Mouse (Mus musculus) cerebellum, adult 9-10 months (tissue): ENCODE measurements at regions not wholly inside any gene's neighbourhood (a gene's known extent, or its start where the extent isn't known, plus 50 kb on each side); places are given as distances from the start of the nearest gene placed in this dataset.
"Not testable (repeated sequence)": the region's sequence is repeated elsewhere in the genome, so short reads cannot be mapped to it uniquely, and the experiment has no call there.

ENCODE experiments used
- DNase-seq: peaks from one replicate; pipeline ENCODE4 v3.0.0; 2022

DNA sequence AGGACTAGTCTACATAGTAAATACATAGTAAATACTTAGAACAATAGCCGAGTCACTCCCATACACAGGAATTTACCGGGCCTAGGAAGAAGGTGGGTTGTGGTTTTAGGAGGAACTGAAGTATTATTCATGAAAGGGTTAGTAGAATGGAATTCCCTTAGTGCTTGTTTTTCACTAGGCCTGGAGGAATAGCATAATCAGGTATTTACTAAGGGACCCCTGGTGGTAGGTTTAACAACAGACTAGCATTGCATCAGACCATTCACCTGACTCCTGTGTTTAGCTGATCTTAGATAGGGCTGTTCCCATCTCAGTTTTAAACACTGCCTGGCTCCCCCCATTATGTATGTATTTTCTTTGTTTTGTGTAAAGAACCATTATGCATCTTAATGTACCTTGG, 339.0 kb downstream of the Dync2h1 start:
- not testable (repeated sequence) for DNase-seq

GRCm38 (mm10) chr9:6834936-6835335, 349.3 kb downstream of the Dync2h1 start:
- DNase-seq: not testable (repeated sequence)

- DNase-seq: no peak
Observed at GRCm38 (mm10) chr9:6834470-6834869, 349.8 kb downstream of the Dync2h1 start.

- DNase-seq: no peak
Observed at GRCm38 (mm10) chr9:6832862-6833261, 351.4 kb downstream of the Dync2h1 start.

- not testable (repeated sequence) for DNase-seq
Observed at GRCm38 (mm10) chr9:6831642-6832041, 352.6 kb downstream of the Dync2h1 start.

- no peak for DNase-seq
Observed at GRCm38 (mm10) chr9:6826581-6826980, 357.7 kb downstream of the Dync2h1 start.

DNA sequence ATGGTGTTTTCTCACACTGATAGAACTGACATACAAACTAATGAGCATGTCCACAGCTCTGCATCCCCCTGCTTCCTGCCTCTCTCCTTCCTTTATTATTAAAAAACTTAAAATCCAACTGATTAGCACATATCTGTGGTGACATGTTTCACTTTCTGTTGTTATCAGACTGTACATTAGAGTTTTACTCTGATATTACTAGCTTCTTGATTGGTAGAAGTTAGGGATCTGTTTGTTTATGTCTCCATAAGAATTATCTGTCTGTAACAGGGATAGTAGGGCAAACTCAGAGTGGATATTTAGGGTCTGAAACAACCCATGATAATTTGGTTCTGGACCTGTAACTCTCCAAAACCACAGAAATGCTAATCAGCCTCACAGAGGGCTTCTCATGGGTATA, 358.6 kb downstream of the Dync2h1 start:
- no peak for DNase-seq

DNA sequence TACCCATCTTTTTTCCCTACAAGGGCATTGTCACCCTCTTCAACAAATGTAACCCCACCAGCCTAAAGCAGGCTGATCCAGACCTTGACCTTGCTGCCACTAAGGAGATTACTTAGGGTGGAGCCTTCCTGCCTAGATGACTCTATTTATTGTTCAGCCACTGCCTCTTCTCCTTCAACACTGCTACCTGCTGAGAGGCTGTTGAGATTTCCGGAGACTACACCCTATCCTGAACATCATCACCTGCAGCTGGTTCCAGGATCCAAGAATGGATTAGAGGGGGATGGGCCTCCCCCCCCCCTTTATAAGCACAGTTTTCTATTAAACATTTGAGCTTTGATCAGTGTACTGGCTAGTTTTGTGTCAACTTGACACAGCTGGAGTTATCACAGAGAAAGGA, 360.3 kb downstream of the Dync2h1 start:
- DNase-seq: not testable (repeated sequence)

DNA sequence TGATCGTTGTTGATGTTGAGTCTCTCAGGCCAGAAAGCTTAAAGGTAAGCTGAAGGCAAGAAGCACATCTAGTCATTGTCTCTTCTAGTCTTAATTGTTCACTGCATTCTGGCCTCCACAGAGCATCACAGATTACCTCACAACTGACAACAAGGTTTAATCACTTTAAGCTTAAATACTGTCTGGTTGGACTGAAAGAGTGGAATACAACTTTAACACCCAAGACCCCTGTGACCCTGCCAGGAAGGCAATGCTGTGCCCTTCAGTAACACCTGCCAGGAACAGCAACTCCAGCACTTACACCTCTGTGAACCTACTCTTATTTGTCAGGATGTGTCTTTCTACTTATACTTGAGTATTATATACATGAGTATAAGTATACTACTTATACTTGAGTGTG, 360.7 kb downstream of the Dync2h1 start:
- no peak for DNase-seq

DNA sequence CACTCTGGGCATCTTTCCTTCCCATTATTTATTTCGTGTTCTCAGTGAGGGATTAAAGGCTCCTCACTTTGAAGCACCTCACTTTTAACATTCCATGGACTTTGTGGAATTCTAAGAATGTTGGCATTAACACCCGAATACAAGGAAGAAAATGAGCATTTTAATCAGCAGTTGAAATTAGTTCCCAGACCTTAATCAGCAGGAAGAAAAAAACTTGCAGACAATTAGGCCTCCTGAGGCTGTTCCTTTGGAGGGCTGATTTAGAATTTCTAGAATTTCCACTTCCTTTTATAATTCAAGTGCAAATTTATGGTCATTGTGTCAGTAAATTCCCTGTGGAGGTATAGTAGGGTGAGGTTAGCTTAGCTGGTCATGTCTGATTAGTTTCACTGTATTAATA, 407.6 kb downstream of the Dync2h1 start:
- no peak for DNase-seq

DNA sequence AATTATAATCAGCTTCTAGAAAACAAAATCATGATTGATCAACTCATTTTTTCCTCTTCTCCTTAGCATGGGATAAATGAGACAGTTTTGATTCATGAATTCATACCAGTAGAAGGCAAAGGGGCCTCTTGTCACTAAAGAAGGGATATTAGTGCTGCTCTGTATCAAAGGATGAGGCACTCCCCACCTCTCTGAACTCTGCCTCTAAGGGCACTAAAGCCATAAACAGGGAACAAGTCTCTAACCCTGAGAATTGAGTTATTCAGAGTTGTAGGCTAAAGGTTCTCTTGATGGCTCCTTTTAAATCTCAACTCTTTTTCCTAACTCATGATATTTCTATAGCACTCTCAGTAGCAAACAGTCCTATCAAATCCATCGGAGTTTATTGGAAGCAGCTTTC, 442.8 kb downstream of the Dync2h1 start:
- no peak for DNase-seq

GRCm38 (mm10) chr9:6736411-6736810, 447.8 kb downstream of the Dync2h1 start:
- DNase-seq: no peak

DNA sequence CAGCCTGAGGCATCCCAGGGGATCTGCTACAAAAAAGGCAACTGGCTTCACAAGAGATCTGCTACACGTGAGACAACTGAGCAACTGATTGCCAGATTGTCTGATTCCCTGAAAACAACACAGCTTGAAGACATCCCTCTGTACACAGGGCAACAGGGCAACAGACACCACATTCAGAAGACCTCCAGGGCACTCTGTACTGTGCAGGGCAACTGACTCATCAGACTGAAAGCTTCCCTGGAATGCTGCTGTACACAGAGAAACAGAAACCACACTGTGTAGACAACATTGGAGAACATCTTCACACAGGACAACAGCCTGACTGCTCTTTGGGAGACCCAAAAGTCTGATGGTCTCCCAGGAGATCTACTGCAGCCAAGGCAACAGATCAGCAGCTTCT, 456.8 kb upstream of the Ddi1 start:
- no peak for DNase-seq

DNA sequence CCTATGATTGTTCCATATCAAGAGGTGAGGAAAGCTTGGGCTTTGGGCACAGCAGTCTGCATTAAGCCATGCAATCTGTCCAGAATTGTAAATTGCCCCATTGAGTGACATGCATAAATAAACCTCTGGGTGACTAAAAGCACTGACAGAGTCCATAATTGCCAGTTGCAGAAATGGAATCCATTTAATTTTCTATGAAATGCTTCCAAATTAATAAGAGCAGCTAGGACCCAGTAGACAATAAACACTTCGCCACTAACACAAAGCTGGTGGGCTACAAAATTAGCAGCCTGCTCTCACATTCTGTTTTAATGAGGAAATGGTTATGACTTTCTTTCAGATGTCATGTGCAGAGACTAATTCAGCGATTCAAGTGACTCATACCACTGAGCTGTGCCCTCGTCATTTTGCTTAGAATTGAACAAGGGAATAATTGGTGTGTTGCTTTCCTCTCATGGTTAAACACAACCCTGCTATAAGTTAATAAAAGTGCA, 407.6 kb upstream of the Ddi1 start:
- DNase-seq: no peak

GRCm38 (mm10) chr9:6668001-6668969, 398.6 kb upstream of the Ddi1 start:
- DNase-seq: peak; percentile 77

GRCm38 (mm10) chr9:6665679-6666078, 396.0 kb upstream of the Ddi1 start:
- no peak for DNase-seq

- DNase-seq: no peak
Observed at GRCm38 (mm10) chr9:6652267-6652994, 382.8 kb upstream of the Ddi1 start.

DNA sequence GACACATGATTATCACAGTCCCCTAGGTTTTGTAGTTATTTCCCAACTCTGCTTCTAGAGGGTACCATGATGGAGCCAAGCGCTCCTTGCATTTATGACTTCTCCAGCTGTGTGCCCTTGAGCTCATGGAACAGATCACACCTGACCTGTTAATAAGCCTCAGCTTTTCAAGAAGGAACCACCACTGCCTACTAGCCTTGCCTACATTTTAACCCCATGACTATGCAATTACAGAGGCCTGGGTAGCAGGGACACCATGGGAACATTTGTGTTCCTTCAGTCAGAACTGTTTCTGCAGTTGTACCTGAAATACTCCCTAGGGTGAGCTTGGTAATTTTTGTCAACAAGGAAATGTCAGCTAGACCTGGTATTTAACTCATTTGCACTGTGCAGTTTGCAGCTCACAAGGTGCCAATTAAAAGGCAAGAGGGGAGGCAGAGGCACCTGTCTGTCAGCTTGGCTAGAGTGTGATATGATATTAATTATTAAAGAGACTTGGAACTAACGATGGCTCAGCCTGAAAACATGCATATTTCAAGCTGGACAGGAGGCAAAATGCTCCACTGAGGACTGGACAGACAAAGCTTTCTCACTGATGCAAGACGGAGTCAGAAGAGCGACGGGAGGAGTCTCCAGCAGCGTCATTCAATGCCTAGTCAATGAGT, 382.1 kb upstream of the Ddi1 start:
- DNase-seq: no peak

- no peak for DNase-seq
Observed at GRCm38 (mm10) chr9:6645796-6646309, 376.2 kb upstream of the Ddi1 start.

DNA sequence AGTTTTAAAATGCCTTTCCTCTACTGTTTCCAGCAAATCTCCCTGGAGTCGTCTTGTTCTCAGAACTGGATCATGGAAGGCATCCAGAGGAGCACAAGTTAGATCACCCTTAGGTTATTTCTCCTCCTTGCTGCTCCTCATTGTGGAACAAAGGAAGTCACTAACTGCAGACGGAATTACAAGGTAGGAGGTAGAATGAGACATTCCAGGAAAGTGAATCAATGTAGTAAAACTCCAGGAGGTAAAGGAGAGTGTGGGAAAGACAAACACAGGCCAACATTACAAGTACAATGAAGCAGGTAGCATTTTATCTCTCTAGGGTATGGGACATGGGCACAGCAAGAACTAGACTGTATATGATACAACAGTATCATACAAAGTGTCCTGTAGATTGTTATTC, 375.7 kb upstream of the Ddi1 start:
- no peak for DNase-seq

DNA sequence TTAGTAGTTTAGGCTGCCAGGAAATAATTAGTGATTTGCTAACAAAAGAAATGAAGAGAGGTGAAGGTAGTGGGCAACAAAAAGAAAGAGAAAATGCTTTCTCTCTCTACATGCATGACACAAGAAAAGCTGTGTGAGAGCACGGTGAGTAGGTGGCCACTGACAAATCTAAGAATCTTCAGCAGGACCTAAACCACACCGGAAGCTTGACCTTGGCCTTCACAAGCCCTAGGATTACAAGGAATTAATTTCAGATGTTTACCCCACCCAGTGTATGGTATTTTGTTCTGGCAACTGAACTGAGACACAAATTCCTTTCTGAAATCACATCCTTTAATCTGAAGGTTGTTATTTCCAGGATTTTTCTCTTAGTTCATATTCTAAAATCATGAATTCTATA, 347.5 kb upstream of the Ddi1 start:
- no peak for DNase-seq

DNA sequence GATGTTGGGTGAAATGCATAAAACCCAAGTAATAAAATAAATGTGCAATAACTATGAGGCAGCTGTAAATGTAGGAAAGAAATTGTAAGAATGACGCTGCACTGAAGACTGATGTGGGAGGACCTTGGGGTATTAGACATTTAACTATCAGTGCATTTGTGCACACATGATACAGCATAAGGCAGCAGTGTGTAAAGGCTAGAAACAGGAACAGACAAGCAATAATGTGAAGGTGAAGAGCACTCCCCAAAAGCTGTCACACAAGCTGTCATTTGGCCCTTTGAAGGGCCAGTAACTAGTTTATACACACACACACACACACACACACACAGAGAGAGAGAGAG, 339.6 kb upstream of the Ddi1 start:
- DNase-seq: no peak
